Mouse (Mus musculus) heart, embryonic 16.5 days (tissue): Measurements from ENCODE around the gene Epb41l3. TPM values are rescaled to one million over a fixed set of nuclear protein-coding genes. Genes with fewer than 3 reads are reported as not detected.
"Not testable (repeated sequence)": the region's sequence is repeated elsewhere in the genome, so short reads cannot be mapped to it uniquely, and the experiment has no call there.

ENCODE experiments used
- ATAC-seq: fragments of 200-750 bp; cut with Nextera tagmentation; replicated peaks from 2 replicates; pipeline ENCODE4 v1.8.0; 2017; ENCODE audit warnings: moderate number of reproducible peaks; ENCODE audit not compliant: insufficient read depth, low FRiP score; ENCODE audit errors: extremely low read depth
- H3K27ac ChIP-seq: fragments of 300-500 bp; sonication (generic); 2 replicates; pipeline ENCODE4 v1.5.1; 2014; ENCODE audit warnings: mild to moderate bottlenecking, low read length, control low read depth, moderate library complexity
- H3K27me3 ChIP-seq: fragments of 300-500 bp; sonication (generic); 2 replicates; pipeline ENCODE4 v1.6.1; 2014; ENCODE audit warnings: low read length, mixed read lengths; ENCODE audit not compliant: control insufficient read depth, insufficient read depth
- H3K36me3 ChIP-seq: fragments of 300-500 bp; sonication (generic); 2 replicates; pipeline ENCODE4 v1.6.1; 2014; ENCODE audit not compliant: control insufficient read depth, insufficient read depth
- H3K4me1 ChIP-seq: fragments of 300-500 bp; sonication (generic); 2 replicates; pipeline ENCODE4 v1.6.1; 2014; ENCODE audit warnings: low read length, mixed read lengths; ENCODE audit not compliant: control insufficient read depth, insufficient read depth
- H3K4me2 ChIP-seq: fragments of 300-500 bp; sonication (generic); 2 replicates; pipeline ENCODE4 v1.6.1; 2014; ENCODE audit warnings: low read depth, mild to moderate bottlenecking, control low read depth, low read length
- H3K4me3 ChIP-seq: fragments of 300-500 bp; sonication (generic); 2 replicates; pipeline ENCODE4 v1.5.1; 2014; ENCODE audit warnings: mild to moderate bottlenecking, control low read depth, low read length
- H3K9ac ChIP-seq: fragments of 300-500 bp; sonication (generic); 2 replicates; pipeline ENCODE4 v1.6.1; 2014; ENCODE audit warnings: low read length, control low read depth
- H3K9me3 ChIP-seq: fragments of 300-500 bp; sonication (generic); replicated peaks from 2 replicates; pipeline ENCODE4 v1.6.1; 2016; ENCODE audit warnings: low read length; ENCODE audit not compliant: control insufficient read depth
- WGBS: fragments of 180-500 bp; shearing (Covaris S2); extraction: QIAGEN DNeasy Blood & Tissue Kit; methylation state at CpG from one replicate; pipeline ENCODE4 v1.1.7; 2014; 5-methylcytosine and 5-hydroxymethylcytosine counted together
- polyA plus RNA-seq: library from polyadenylated mRNA; unstranded; fragments of >200 nt; fragmentation: Nextera tagmentation; extraction: Ambion mirVana; gene quantifications from 2 replicates; pipeline ENCODE4 v1.2.1, GENCODE M21; 2015

Epb41l3 gene
- polyA plus RNA-seq, 1 experiment from 2014 or later: 94.6 TPM

DNA sequence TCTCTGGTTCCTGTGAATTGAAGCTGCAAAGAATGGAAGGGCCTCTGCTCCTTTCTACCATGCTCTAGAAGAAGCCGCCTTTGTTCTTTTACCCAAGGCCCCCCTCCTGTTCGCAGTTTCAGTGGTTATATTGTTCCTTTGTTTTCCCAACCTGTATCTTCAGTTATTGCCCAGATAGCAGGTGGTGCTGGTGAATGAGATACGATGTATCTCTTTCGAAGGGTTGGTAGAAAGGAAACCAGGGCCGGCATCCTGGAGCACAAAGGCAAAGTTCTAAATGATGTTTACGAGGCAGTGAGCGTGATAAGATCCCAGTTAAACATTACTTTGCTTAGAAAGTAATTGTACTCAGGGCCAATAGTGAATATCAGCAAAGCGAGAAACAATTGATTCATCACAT is 27.8 kb downstream of the Epb41l3 start:
- no peak for ATAC-seq
- Histone ChIP-seq H3K9me3 (no peaks in the 10 kb centered on the region), H3K27me3 (no peaks in the 10 kb centered on the region), H3K9ac (no peak overlapping the region), H3K4me2 (no peak overlapping the region), H3K27ac (no peak overlapping the region), H3K4me3 (no peak overlapping the region), H3K36me3 (no peaks in the 10 kb centered on the region), H3K4me1 (peaks cover 3% of the 10 kb centered on the region; the same call in 1 of the 2 replicates)
- 78% methylated on average over 8 of the region's 8 CpGs for WGBS

DNA sequence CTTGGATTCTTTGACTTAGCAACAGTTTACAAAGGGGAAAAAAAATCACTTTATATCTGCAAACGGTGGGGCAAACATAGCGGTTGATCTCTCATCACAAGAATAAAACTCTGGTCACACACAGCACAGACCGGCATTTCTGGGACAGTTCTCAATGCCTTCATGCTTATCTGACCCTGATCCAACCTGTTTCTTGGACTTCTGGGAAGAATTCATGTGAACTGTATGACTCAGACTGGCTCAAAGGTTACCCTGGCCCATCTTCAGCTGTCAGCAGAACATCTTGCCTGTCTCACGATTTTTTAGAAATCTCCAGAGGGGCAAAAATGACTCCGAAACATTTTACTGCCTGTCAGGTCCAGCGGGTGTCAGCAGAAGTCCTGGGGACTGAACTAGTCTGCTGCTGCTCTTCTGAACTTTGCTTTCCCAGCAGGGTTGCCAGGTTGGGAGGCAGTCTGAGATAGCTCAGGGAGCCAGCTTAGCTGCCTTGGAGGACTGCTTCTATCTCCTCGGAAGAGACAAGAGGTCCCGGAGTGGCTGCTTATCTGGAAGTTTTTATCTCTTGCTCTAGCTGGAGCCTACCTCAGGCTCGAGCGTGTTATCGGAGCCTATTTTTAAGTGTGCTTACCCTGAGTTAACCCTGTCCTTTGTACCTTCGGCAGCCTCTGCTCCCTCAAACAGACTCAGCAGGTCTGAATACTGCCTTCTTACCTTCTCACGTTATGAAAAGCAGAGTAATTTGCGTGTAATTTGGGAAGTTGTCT is 29.7 kb downstream of the Epb41l3 start:
- Histone ChIP-seq H3K4me1 (peaks cover 3% of the 10 kb centered on the region; the same call in 1 of the 2 replicates), H3K4me3 (peak overlapping the region; percentile 39), H3K36me3 (no peaks in the 10 kb centered on the region), H3K27me3 (no peaks in the 10 kb centered on the region), H3K4me2 (peak overlapping the region; percentile 66), H3K9me3 (no peaks in the 10 kb centered on the region), H3K27ac (no peak overlapping the region), H3K9ac (peak overlapping the region; percentile 37; the same call in 1 of the 2 replicates)
- peak; percentile 55 for ATAC-seq
- WGBS: 17% methylated on average over 14 of the region's 14 CpGs

DNA sequence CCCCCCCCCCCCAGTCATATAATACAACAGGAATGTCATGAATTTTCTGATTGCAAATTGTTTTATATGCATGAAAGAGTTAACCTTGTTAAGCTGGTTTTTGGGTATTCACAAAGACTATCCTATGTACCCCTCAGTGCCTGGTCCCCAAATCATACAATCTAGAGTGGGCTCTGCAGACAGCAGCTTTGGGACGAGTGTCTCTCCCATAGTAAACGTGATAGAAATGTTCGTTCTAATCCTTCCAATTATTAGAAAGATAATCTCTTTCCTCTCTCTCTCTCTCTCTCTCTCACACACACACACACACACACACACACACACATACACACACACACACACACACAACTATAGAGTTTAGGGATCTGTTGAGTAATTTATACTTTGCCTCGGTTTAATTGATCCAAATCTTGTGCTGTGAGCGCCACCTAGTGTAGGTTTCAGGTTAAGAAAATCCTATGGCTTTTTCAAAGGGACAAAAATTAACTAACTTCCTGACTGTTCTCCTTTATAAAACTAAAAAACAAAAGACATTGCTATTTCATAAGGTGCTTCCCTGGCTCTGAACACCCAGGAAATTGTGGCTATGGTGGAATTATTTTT is 30.4 kb downstream of the Epb41l3 start:
- peak; percentile 41; the same call in 1 of the 2 replicates for ATAC-seq
- H3K4me3 ChIP-seq: peak overlapping the region; percentile 39
- no peaks in the 10 kb centered on the region for H3K27me3 ChIP-seq
- no peaks in the 10 kb centered on the region for H3K9me3 ChIP-seq
- no peak overlapping the region for H3K27ac ChIP-seq
- WGBS: 8% methylated on average over 5 of the region's 5 CpGs
- H3K4me2 ChIP-seq: peak overlapping the region; percentile 66
- peaks cover 3% of the 10 kb centered on the region; the same call in 1 of the 2 replicates for H3K4me1 ChIP-seq
- H3K9ac ChIP-seq: no peak overlapping the region; the same call in 1 of the 2 replicates
- no peaks in the 10 kb centered on the region for H3K36me3 ChIP-seq

DNA sequence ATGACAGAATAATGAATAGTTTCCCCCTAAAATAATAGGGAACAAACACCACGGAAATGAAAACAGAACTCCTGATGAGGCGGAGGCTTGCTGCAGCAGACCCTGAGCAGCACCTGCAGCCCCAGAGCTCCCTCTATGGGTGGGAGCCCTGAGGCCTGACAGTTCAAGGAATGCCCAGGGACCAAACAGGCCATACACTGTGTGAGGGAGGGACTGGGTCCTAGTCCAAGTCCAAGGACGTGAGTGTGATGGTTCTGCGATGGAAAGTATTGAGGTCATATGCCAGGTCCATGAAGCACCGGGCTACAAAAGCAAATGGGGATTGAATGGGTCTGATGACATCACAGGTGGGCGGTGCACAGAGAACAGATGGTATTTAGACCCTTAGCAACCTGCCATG is 33.7 kb downstream of the Epb41l3 start:
- Histone ChIP-seq H3K4me1 (peaks cover 3% of the 10 kb centered on the region; the same call in 1 of the 2 replicates), H3K4me3 (no peak overlapping the region), H3K27me3 (no peaks in the 10 kb centered on the region), H3K36me3 (no peaks in the 10 kb centered on the region), H3K4me2 (no peak overlapping the region), H3K9me3 (no peaks in the 10 kb centered on the region), H3K9ac (no peak overlapping the region), H3K27ac (no peak overlapping the region)
- no peak; the same call in 1 of the 2 replicates for ATAC-seq
- WGBS: 65% methylated on average over 6 of the region's 6 CpGs

DNA sequence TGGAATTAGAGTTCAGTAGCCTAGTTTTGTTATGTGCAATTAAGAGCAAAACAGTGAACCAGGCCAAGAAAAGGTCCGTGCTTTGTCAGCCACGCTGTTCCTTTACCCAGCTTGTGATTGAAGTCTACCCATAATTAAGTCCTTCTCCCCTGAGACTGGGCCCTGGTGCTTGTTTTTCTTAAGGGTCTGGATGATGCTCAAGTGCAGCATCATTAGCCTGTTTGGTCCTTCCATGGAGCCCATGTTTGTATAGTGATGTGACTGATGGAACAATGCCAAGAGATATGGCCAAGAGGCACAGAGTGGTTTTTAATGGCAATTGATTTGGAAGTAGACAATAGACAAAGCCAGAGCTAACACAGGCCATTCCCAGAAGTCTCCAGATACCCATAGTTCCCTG is 36.7 kb downstream of the Epb41l3 start:
- H3K4me1 ChIP-seq: no peaks in the 10 kb centered on the region
- H3K27ac ChIP-seq: no peak overlapping the region
- H3K9ac ChIP-seq: no peak overlapping the region
- no peaks in the 10 kb centered on the region for H3K9me3 ChIP-seq
- no peak overlapping the region for H3K4me3 ChIP-seq
- no peak overlapping the region for H3K4me2 ChIP-seq
- H3K27me3 ChIP-seq: no peaks in the 10 kb centered on the region
- 59% methylated on average over 2 of the region's 2 CpGs for WGBS
- no peaks in the 10 kb centered on the region for H3K36me3 ChIP-seq
- ATAC-seq: no peak

DNA sequence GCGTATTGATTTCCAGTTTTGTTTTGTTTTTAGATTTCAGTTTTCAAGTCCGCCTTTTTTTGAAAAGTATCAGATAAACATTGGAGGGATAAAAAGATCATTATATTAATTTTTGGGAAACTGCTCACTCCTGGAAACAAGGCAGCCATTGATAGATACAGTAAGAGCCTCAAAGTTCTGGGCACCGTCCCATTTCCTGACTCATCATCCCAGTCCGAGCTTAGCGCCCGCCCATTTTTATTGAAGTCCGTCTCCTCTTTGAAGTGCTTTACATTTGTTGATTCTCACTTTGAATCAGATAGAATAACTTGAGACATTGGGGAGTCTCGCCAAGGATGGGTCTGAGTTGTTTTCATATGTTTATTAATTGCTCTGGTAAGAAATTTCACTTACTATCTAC is 43.7 kb downstream of the Epb41l3 start:
- Histone ChIP-seq H3K4me3 (no peak overlapping the region), H3K9me3 (no peaks in the 10 kb centered on the region), H3K4me1 (peaks cover 15% of the 10 kb centered on the region), H3K36me3 (no peaks in the 10 kb centered on the region), H3K9ac (no peak overlapping the region), H3K27me3 (no peaks in the 10 kb centered on the region), H3K4me2 (no peak overlapping the region), H3K27ac (no peak overlapping the region)
- 77% methylated on average over 8 of the region's 8 CpGs for WGBS
- ATAC-seq: no peak

DNA sequence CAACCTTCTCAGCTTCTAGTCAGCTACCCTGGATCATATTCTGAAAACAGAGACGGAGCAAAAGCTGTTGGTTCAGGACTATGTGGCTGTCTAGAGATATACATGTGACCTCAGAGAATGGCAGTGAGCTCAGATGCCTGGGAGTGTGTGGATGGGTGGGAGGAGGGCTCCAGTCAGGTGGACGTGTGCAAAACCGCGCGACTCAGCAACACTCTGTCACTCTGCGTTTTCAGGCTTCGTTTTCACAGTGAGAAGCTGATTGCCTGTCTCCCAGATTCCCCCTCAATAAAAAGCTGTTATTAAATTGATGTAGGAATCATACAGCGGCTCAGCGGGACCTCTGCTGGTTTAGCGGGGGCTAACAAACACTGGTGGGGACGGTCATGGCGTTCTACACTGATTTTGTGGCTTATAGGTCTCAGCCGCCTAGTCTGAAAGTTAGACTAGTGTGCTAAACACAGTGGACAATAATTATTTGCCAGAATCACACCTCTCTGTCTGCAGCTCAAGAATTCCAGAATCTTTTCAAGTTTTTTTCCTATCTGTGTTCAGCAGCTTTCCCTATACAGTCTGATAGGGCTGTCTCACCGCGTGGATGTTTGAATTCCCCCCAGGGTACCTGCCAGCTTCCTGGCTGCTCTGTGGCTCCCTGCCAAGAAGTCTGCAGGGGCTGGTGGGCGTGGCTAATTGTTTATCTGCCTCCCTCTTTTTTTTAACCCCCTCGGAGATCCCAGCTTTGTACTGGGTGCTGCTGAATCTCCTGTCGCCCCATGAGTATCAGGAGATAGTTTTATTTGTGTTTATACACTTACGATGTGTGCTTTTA is 45.3 kb downstream of the Epb41l3 start:
- Histone ChIP-seq H3K27me3 (no peaks in the 10 kb centered on the region), H3K4me2 (peak overlapping the region; percentile 80), H3K36me3 (no peaks in the 10 kb centered on the region), H3K9ac (peak overlapping the region; percentile 53), H3K4me1 (peaks cover 15% of the 10 kb centered on the region), H3K27ac (peak overlapping the region; percentile 43; the same call in 1 of the 2 replicates), H3K9me3 (no peaks in the 10 kb centered on the region), H3K4me3 (peak overlapping the region; percentile 47)
- WGBS: 4% methylated on average over 19 of the region's 19 CpGs
- ATAC-seq: peak; percentile 77

DNA sequence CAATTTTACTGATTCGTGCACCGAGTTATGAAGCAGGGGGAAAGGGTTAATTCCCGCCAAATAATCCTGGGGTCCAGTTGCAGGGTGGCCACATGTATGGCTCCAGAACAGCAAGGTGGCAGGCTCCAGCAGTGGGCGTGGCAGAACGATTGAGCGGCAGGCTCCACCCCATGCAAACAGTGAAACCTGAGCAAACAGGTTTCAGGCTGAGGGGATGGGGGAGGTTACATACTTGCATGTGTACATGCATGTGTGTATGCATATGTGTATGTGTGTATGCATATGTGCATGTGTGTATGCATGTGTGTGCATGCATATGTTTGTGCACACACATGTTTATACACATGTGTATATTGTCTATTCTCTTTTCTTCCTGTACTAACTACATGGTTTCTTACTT is 46.9 kb downstream of the Epb41l3 start:
- H3K27me3 ChIP-seq, ATAC-seq, H3K27ac ChIP-seq, H3K36me3 ChIP-seq, H3K9me3 ChIP-seq, H3K9ac ChIP-seq: not testable (repeated sequence)
- Histone ChIP-seq H3K4me1 (peaks cover 15% of the 10 kb centered on the region), H3K4me3 (peak overlapping the region; percentile 8; the same call in 1 of the 2 replicates), H3K4me2 (peak overlapping the region; percentile 80)
- 14% methylated on average over 6 of the region's 6 CpGs for WGBS
